Mouse (Mus musculus) liver, adult 2 months (tissue): ENCODE results near the gene Dad1.

Experiments used
- CTCF ChIP-seq: fragments of 200-500 bp; IDR thresholded peaks from 2 replicates; pipeline ENCODE4 v1.5.1; 2011; ENCODE audit warnings: low read depth, low read length, control low read depth
- POLR2A ChIP-seq: fragments of 200-500 bp; IDR thresholded peaks from 2 replicates; pipeline ENCODE4 v1.6.1; 2011; ENCODE audit warnings: low read length, control low read depth; ENCODE audit not compliant: insufficient read depth; ENCODE audit errors: extremely low read depth

DNA sequence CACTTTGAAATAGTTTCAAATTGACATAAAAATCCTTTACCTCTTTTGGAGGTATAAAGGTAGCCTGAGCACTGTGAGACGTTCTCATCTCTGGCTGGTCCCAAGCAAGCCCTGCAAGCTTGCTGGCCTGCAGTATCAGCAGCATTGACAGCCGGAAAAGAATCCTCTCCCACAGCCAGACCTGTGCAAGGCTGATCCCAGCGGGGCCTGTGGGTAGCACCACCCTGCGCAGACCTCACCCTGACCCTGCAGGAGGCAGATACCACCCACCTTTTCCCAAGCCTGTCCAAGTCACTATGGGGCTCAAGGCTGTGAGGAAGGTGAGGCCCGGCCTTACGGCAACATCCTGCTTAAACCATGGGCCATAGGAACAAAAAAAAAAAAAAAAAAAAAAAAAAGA is 12.0 kb upstream of the Dad1 start:
- TF ChIP-seq POLR2A, result no peak
- TF ChIP-seq CTCF, result no peak
